Mouse (Mus musculus) R1 (cell line): Measurements from ENCODE around the gene Sh3kbp1.

Source experiments
- DNase-seq: peaks from one replicate; pipeline ENCODE4 v3.0.0-alpha.2; 2018; ENCODE audit warnings: low read depth, low spot score

Sh3kbp1 gene

DNA sequence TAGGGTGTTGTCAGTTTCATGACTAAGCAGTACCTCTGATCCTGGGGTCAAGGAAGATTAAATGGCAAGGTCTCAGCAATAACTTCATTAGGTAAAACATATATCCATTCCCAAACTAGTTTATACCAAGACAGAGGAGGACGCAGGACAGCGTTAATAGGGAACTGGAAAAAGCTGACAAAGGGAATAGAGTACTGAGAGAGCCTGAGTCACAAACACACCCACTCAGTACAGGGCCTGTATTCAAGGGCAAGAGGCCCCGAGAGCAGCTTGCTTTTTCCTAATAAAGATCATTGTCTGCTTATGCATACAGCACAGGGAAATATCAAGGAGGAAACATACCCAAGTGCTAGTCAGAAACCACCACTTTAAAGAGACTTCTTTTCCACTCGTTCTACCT lies 284.5 kb downstream of the Sh3kbp1 start:
- no peak for DNase-seq

DNA sequence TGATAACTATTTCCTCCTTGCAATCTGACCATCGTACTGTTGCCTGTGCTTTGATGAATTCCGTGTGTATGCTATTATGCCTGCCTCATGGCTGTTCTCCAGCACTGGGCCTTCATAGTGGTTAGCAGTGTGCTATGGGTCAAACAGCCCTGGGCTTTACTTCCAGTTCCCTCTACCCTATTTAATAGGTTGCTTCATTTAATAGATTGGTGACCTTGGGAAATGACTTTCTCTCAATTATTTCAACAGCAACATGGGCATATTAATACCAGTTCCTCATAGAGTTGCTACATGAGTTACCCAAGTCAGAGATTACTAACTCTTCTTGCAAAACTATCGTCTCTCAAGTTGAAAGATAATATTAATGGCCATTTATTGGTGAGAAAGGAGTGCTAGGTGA lies 285.0 kb downstream of the Sh3kbp1 start:
- no peak for DNase-seq

DNA sequence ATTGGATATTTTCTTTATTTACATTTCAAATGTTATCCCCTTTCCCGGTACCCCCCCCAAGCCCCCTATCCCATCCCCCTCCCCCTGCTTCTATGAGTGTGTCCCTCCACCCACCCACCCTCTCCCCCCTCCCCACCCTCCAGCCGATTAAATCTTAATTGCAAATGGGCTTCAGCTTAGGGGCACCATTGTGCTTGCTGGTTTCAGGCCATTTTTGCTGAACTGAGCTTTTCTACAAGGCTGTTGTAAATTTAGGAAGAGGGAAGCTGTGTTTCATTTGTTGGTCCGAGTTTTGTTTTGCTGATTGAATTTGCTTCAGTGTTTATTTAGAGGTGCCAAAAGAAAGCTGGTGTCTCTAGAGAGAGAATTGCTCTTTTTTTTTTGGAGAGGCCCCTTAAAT lies 286.4 kb downstream of the Sh3kbp1 start:
- DNase-seq = no peak

DNA sequence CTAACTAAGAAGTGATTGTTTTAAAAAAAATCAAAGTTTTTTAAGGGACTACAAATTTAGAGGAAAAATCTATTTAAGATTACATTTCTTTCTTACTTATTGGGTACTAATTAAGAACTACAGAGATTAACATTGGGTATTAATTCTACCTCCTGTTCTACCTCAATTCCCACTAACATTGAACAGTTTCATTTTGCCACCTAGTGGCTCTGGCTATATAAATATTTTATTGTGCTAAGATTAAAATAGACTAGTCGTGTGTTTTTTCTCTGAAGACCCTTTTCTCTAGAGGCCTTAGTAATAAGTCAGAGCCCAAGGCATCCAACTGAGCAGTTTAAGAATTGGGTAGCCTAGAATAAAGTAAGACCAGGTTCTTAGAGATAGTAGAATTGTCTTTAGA lies 288.1 kb downstream of the Sh3kbp1 start:
- DNase-seq = no peak

DNA sequence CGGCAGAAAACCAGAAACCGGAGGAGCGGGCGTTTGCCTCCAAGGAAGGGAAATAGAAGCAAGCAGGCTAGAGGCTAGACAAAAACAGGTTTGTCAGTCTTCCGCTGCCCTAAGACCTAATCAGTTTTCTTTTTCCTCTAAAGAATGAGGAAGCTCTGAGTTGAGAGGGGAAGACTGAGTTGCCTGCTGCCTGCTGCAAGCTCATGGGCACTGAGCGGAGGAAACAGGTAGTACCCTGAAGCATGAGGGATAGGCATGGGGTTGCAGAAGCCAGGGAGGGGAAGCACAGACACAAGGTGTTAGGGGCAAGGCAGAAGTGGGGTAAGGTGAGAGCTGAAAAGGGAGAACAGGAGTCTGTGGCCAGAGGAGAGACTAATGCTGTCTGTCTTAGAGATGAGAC lies 297.7 kb downstream of the Sh3kbp1 start:
- DNase-seq = no peak

DNA sequence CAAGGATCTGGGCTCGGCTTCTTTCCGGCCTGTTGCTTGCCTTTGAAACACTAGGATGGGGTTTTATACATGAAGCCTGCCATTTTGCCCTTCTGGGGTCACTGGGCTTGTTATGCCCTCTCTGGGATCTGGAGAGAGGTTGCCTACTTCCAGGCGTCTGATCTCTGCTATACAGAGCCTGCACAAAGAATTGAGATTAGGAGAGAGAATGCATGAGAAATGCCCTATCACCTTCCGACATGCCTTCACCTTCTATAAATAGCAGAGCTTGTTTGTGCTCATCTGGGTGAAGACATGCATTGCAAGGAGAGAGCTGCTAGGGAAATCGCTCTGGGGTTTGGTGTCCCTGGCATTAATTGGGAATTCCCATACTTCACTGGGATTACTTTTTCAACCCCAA lies 301.1 kb downstream of the Sh3kbp1 start:
- no peak for DNase-seq

DNA sequence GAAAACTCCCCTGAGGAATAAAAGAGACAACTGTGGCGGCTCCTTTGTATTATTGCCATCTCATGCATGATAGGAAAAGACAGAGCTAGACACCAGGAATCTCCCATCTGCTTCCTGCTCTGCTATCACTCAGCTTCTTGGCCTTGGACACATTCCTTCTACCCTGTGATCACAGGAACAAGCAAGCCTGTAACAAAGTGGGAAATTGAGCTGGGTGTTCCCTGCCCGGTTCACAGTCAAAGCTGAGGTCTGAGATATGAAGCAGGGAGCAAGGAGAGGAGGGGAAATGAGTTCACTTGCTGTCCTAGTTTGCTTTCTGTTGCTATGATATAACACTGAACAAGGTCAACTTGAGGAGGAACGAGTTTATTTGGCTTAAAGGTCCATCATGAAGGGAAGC lies 301.8 kb downstream of the Sh3kbp1 start:
- no peak for DNase-seq

DNA sequence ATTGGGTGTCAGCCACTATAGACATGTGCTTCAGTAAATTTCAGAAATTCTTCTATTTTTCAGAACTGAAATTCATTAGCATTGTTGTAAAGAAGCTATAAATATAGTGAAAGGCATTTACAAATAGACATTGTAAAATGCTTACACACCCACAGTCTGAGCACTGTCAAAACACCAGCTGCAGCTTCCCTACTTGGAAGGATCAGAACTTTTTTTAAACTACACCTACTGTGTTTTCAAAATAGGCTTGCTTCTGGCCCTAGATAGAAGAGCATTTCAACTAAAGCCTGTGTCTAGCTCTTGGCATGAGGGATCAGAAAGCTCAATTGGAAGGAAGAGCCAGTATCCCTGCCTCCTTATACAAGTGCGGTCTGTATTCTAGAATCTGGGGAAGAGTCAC lies 305.0 kb downstream of the Sh3kbp1 start:
- DNase-seq = no peak

DNA sequence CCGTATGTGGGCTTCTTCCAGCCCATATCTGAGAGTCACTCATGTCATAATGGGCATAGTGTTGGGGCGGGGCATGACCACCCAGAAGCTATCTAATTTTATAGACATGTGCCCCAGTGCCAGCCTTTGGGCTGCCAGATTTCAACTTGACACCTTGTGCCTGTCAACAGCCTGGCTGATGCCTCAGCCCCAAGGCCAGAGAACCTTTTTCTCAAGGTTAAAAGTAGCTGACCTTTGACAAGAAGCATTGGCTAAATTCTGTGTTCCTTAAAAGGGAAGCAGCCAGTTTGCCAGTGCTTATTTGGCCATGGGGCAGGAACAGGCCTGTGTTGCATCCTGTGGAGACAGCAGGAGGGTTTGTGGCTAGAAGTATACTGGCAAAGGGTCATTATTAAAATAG lies 315.5 kb downstream of the Sh3kbp1 start:
- no peak for DNase-seq

DNA sequence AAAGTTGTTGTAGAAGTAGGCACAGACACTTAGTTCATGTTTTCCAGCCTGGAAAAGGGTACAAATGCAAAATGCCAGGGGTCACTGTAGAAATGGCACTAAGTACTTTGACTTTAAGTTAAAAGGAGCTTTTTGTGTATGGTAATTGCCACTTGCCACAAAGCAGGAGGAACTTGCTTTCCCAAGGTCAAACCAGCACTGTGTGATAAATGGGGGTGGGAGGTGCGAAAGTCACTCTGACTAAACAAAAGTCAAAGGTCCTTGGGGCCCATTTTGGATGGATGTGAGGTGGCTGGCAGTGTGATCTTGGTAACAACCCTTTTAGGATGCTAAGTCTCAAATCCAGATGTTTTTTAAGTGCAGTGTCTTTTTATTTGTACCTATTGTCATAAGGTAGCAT lies 316.5 kb downstream of the Sh3kbp1 start:
- peak; percentile 29 for DNase-seq

DNA sequence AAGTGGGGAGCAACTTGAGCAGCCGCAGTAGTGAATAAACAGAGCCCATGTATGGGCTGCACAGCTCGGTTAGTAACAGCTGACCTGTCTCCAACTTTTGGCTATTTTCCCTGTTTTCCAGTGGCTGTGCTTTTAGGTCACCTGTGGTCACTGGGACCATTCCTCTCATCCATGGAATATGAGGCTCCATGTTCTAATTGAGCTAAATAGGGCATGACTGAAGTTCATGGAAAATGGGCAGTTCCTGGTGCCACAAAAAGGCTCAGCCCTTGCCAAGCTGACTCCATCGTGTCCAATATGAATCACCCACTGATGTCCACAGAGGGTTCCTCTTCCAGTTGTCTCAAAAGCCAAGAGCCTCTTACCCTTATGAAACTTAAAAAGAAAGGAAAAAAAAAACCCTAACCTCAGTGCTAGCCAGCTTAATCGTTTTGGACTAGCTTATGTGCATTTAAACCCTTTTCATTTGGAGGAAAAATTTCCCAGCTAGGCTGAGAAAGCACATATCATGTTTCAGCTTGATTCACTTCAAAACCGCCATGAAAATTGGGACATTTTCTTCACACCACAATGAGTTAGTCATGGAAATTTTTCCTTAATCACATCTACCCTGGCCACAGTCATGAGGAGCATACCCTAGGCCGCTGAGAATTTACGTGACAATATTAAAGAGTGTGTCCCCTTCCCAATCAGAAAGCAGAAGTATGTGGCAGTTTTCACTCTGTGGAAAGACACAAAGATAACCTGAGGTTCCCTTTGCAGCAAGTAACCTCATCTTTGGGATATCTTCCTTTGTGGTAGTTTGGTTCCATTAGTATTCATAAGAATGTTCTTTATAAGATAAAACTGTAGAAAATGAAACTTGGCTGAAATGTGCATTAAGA lies 326.7 kb downstream of the Sh3kbp1 start:
- DNase-seq = no peak

DNA sequence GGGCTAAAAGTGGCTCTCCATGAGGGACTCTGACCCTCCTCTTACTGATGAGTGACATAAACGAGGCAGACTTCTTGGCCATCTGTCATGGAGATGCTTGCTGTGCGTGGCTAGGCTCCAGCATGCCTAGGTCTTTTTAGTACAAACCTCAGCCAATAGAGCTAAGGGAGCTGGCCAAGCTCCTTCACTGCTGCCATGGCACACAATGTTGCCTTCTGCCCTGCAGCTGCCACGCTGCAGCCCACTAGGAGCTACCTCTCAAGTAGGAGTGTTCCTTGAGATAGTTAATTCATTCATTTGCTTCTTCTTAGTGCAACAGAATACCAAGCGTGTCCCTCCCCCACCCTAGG lies 327.3 kb downstream of the Sh3kbp1 start:
- no peak for DNase-seq

DNA sequence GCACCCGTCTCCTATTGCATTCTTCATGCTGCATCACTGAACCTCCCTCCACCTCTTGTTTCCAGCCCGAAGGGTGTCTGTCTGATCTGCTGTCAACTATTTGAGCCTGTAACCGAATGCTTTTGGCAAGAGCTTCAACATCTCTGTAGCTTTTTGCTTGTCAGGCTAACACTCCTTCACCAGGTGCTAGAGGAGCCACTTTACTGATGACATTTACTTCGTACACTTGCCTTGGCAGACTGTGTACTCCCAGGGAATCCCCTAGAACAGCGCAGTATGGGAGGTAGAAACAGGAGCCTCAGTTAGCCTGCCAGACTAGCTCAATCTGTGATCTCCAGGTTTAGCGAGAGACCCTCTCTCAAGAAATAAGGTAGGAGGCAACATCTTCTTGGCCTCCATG lies 328.4 kb downstream of the Sh3kbp1 start:
- no peak for DNase-seq

DNA sequence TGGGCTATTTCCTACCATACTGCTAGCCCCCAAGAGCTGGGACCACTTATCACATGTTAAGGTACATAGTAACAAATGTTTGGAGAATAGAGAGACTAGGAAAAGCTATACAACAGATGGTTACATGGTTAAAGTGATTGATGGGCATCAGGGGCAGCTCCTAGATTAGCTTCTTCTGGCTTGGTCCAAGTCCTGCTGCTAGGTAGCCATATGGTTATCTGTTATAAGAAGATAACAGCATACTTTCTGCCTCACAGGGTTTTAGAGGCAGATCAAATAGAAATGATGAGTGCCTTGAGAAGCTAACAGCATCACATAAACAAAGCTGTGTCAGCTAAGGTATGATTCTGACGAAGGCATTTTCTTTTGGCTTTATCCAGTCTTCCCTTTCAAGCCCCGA lies 334.3 kb downstream of the Sh3kbp1 start:
- no peak for DNase-seq

DNA sequence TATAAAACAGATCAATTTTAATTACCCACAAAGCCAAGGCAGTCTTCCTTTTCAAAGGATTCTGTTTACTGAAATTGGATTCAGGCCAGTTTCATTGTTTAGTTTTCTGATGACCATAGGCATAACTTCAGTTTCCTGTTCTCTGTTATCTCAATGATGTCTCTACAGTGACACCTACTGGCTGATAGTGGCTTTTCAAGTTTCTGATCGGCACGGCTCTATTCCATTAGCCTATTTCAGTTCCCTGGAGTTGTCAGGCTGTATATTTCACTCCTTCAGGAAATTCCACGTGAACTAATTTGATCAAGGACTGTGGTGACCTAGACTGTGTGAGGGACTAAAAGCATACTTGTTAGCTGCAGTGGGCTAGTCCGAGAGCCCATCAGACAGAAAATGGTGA lies 336.2 kb downstream of the Sh3kbp1 start:
- DNase-seq = peak; percentile 47

DNA sequence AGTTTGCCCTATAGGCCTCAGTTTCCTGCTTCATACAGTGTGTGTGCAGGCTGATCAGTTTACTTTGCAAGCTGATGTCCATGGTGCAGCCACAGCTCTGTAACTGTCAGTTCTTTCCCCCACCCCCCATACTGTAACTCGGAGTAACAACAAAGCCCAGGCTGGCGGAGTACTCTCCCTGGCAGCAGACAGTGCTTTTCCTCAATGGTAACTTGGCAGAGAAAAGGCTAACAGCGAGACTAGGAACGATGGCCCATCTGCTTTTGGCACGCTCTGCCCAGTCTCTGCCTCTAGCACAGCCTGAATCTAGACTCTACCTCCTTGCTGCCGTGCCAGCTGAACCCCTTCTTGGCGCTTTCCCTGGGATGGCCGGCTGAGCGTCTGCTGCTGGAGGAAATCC lies 336.9 kb downstream of the Sh3kbp1 start:
- no peak for DNase-seq

DNA sequence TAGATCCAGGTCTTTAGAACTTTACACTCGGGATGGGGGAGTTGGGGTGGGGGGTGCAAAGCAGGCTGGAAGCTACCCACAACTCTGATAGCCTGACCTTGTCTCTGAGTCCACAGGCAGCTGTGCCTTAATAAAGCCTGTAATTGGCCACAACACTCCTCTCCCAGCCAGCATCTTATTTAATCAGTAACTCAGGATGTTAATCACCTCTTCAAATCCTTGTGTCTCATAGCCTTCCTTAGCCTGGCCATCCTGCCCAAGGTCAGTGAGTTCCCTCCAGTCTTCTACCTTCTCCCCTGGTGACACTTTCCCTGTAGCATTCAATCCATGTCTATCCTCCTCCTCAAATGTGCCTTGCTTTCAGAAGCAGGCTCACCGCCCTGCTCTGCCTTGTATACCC lies 342.0 kb downstream of the Sh3kbp1 start:
- no peak for DNase-seq

DNA sequence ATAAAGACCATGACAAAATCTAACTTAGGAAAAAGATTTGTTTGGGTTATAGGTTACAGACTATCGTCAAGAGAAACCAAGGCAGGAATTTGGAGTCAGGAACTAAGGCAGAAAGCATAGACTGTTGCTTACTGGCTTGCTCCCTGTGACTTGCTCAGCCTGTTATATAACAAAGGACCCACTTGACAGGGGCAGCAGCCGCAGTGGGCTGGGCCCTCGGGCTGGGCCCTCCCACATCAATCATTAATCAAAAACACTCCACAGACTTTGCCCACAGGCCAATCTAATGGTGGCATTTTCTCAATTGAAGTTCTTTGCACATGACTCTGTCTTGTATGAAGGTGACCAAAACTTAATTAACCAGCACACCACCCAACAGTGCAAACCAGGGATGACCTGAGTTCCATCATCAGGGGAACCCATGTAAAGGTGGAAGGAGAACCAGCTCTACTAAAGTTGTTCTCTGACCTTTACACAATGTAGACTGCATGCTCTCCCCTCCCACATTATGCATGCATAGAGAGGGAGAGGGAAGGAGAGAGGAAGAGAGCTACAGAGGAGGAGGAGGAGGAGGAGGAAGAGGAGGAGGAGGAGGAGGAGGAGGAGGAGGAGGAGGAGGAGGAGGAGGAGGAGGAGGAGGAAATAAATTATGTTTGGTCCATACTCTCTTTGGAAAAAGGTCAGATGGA lies 344.2 kb downstream of the Sh3kbp1 start:
- no peak for DNase-seq

DNA sequence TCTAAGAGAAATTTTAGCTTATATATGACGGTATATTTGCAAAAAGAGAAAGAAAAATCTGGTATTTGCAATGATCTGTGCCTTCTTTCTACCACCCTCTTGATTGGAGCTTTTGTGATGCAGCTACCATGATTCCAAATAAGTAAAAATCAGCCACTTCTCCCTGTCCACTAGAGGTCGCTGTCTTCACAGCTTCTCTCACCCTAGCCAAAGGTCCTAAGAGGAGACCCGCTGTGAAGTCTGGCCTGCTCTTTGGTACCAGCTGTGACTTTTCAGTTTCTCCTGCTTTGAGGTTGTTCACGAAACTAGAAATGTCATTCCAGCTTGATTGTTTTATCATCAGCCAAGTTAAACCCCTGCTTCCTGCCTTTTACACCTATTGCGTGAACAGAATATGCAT lies 346.7 kb downstream of the Sh3kbp1 start:
- peak; percentile 71 for DNase-seq

DNA sequence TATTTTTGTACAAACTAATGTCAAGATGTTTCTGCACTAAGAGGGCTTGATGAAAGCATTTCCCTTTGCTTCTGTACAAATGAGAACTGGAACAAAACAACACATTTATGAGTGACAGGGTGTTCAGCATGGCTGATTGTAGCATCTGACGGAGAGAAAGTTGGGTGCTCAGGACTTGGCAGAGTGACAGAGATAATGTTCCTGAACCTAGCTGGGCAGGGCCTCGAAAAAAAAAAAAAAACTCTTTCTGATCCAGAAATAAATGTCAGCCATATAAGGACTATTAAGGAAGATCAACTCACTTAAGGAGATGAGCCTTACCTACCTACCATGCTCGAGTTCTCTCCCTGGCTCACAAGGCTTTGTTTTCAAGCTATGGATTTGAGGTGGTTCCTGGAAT lies 349.2 kb downstream of the Sh3kbp1 start:
- DNase-seq = no peak

DNA sequence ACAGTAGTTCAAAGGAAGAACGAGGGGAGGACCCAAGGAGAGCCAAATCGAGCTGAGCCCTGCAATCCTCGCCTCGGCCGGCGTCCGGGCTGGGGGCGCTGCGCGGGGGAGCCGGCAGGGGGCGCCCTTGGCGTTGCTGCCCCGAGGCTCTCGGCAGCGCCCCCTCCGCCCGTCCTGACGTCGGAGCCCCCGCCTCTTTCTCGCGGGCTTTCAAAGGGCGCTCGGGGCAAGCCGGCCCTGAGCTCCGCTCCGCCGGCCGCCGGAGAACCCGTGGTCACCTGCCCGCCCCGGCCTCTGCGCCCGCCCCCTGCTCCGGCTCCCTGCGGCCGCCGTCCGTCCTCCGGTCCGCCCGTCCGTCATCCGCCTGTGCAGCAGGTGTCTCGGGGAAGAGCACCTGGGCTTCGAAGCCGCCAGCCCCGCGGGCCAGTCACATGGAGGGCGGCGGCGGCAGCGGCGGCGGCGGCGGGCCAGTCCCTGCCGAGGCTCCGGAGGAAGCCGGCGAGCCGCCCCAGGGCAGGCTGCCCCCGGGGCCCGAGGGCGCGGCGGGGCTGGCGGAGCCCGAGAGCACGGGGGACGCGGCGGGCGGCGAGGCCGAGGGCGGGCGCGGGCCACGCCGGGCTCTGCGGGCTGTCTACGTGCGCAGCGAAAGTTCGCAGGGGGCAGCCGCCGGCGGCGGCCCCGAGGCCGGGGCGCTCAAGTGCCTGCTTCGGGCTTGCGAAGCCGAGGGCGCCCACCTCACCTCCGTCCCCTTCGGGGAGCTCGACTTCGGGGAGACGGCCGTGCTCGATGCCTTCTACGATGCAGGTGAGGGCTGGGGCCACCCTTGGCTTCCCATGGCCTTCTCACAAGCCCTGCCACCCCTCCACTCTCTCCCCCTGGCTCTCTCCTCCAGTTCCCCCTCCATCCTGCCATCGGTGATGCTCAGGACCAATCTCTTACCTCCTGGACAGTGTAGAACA lies 361.2 kb downstream of the Sh3kbp1 start, which contains the start of gene Map3k15:
Gene Map3k15 (plus strand): TSS at position 432 of the 959 bp plus-strand sequence.
- DNase-seq = peak; percentile 55

DNA sequence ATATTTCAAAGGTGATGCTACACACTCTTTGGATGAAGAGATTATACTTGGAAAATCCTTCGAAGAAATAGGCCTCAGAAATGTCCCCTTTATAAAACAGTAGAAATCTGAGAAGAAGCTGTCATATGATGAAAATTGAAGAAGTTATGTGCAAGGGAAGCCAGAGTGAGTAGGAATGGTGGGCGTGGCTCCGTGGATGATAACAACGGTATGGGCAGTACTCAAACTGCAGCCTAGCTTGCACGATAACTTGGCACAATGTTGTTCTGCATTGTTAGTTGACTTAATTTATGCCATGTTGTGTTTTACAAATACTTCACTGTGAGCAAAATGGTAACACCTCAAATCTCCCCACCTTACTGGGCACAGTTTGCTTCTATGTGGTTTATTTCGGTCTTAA lies 368.7 kb downstream of the Sh3kbp1 start:
- no peak for DNase-seq
